Mouse (Mus musculus): Measurements from ENCODE around the gene Hoxb7. TPM values are rescaled to one million over a fixed set of nuclear protein-coding genes. Genes with fewer than 3 reads are reported as not detected.

The Hoxb7 gene
- polyA plus RNA-seq (2017; shearing (Covaris generic)): not detected

DNA sequence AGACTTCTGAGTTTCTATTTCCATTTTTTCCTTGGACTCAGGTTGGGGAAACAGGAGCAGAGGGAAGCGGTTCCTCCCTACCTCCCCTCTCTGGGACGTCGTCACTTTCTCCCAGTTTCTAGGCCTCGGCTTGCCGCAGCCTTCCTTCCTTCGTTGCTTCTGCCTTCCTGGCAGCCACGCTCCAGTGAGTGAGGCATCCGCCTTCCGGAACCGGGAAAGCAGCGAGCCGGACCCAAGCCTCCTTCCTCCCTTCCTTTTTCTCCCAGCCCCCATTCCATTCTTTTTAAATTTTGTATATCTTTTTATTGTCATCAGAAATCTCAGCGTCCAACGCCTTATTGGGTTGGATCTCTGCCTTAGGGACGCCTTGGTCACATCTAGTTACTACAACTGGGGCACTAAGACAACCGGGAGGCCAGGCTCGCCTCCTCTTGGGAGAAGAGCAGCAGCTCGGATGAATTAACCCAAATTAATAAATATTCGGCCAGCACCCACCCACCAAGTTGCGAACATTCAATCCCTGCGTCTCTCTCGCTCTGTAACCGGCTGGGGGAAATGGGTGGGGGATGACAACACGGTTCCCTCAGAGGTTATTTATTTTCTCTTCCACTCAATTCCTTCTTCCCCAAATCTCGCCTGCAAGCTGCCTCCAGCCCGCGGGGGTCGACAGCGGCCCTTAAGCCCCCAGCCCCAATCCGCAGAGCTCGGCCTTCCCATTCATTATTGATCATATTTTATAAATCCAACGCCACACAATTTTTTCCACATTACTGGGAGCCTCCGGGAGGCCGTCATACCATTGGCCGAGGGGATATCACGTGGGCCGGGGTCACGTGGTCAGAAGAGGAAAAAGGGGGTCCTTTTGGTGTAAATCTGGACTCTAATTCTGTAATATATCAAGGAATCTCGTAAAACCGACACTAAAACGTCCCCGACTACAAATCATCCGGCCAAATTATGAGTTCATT is at the start of gene Hoxb7:
TSS of gene Hoxb7 (plus strand) at position 853 of the 968 bp plus-strand sequence.

DNA sequence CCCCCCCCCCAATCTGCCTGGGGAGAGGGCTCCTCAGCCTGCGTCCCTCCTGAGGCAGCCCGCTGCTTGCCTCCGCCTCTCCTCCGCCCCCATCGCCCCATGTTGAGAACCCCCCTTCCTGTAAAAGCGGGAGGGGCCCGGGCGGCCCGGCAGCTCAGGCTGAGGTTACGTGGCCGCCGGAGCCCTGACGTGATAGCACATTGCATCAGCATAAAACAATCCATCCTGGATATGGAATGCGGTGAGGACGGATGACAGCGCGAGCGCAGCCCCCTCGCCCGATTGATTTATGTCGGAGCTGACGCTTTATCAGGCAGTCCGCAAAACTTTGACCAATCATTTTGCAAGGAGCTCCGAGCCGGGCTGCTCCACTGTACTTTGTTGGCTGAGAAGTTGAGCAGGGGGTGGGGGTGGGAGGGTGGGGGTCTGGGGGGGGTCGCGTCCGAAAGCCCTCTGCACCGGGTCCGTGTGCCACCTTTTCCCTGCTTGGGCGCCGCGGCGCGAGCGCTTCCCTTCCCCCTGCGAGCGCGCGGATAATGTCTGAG is 15.4 kb upstream of the Hoxb7 start, which contains the start of gene Hoxb9:
TSS of gene Hoxb9 (plus strand) at position 462 of the 545 bp plus-strand sequence.

DNA sequence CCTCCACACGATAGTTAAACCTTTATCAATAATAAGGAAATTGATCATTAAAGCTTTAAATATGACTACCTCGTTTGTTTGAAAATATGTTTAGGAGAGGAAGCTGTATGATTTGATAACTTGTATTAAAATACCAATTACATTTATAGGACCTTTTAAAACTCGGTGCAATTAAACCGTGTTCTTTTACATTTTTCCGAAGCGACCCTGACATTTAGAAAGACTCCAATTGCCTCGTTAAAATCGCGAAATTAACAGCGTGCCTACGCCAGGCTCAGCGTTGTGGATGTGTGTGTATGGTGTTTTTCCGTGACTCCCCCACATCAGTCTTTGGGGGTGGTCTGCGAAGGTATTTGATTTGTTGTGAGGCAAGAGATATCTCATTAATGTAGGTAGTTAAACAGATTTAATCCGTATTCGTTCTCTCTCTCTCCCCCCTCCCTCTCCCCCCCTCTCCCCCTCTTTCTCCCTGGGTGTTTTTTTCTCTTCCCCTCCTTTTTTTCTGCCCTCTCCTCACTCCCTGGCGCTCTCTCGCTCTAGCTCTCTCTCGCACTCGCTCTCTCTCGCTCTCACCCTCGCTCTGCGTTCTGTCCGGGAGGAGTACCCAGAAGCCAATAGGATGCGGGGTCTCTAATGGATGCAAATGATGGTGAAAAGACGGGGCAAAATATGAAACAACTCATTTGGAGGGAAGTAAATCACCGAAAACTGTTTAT is 4.4 kb upstream of the Hoxb7 start, which contains the start of gene Hoxb8:
TSS of gene Hoxb8 (plus strand) at position 51 of the 716 bp plus-strand sequence.

DNA sequence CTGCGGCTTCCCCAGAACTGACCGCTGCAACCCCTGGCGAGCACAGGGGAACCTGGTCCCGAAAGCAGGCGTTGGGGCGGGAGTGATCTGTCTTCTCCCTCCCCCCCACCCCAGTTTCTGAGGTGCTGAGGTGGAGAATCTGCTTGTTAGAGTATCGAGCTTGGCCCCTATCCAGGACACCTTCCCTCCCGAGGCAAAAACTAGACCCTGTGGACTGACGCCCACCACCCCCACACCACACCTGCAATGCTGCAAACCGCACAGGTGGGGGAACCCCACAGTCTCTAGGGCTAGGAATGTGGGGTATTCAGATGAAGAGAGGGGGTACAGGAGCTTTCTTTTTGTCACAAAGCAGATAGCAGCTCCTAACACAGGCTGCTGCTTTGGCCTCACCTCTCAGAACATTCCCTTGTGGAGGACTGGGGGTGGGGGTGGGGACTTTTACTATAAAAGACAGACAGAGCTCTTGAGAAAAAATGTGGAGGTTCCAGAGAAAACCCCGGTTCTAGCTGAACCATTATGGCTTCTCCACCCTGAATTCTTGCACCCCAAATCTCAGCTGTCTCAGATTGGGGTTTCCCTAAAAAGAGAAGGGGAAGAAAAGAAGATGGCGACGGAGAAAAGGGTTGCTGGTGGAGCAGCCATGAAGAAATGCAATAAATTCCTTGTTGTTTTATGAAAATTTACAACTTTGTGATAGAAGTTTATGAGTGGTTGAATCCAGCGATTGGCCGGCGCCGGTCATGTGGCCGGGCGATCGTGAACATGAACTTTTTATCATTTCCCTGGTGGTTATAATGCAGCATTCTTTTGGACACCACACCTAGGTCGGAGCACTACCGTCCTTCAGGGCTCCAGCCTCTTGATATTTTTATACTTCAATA is 5.5 kb downstream of the Hoxb7 start, which contains the start of gene Hoxb6:
TSS of gene Hoxb6 (plus strand) at position 796 of the 884 bp plus-strand sequence.

DNA sequence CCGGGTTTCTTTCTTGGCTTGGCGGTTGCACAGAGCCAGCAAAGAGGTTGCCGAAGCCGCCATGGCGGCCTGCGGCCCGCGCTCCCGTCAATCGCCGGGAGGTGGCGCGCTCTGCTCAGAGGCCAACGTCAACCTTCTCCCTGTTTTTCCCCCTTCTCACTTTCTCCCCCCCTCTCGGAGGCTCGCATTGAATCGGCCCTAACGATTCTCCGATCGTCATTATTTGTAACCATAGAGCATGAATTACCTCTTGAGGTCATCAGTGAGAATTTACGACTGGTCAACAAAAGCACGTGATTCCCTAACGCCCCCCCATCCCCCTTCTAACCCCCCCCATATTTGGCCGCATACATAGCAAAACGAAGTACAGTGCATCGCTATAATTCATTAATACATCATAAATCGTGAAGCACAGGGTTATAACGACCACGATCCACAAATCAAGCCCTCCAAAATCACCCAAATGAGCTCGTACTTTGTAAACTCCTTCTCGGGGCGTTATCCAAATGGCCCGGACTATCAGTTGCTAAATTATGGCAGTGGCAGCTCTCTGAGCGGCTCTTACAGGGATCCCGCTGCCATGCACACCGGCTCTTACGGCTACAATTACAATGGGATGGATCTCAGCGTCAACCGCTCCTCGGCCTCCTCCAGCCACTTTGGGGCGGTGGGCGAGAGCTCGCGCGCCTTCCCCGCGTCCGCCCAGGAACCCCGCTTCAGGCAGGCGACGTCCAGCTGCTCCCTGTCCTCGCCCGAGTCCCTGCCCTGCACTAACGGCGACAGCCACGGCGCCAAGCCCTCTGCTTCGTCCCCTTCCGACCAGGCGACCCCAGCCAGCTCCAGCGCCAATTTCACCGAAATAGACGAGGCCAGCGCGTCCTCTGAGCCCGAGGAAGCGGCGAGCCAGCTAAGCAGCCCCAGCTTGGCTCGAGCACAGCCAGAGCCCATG is 17.0 kb downstream of the Hoxb7 start, which contains the start of gene Hoxb5:
TSS of gene Hoxb5 (plus strand) at position 186 of the 949 bp plus-strand sequence.

DNA sequence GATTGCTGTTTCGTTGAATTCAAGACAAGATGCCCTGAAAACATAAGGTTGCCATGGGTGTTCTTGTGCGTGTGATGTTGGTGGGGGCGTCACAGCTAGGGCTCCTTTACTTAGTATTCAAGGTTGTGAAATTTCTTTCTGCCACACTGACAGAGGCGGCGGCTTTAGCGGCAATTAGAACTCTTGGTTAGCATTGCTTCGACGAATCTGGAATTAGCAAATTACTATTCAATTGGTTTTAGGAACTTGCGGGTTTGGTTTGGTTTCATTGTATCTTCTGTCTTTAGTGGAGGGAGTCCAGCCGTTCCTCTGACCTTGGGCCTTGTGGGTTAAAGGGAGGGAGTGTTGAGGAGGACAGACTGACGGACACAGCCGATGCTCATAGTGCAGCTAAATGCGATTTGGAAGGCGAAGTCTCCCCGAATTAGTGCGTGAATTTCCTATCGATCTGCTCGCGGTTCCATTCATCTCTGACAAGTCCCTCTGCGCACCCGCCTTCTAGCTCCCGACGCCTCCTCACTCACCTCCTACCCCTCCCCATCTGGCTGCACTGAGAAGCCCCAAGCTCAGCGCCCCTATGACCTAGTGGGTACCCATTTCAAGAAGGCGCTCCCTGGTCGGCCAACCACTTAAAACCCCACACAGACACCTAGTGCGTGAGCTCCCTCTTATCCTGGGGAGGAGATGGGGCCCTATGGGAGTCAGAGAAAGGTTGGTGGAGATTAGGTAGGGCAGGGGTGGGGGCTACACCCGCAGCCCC is 31.4 kb downstream of the Hoxb7 start, which contains the start of gene Hoxb4:
TSS of gene Hoxb4 (plus strand) at position 660 of the 760 bp plus-strand sequence.

DNA sequence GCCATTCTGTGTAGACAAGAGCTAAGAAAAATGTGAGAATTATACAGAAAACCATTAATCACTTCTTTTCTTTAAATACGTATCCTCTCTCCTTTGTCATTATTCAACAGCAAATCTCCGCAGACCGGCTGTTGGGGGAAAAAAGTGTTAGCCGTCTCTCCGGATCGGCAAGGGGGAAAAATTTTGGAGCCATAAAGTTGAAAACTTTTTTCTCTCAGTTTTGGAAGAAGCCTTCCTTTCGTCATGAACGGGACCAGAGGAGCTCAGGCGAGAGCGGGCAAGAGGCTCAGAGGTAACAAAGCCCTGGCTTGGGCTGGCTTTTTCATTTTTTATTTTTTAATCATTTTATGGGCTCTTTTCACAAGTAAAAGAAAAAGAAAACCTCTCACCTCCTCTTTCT is 36.7 kb downstream of the Hoxb7 start, which contains the start of gene Hoxb3:
TSS of gene Hoxb3 (plus strand) at position 173 of the 400 bp plus-strand sequence.

Other genes with a start within 250 kb of the Hoxb7 start
- 10.2 TPM for gene Ube2z, start 221.2 kb upstream of the Hoxb7 start, polyA plus RNA-seq (2017; shearing (Covaris generic))
- 380 TPM for gene Atp5g1, start 211.0 kb upstream of the Hoxb7 start, polyA plus RNA-seq (2017; shearing (Covaris generic))
- gene Calcoco2, start 174.7 kb upstream of the Hoxb7 start, polyA plus RNA-seq (2017; shearing (Covaris generic)): not detected
- gene Ttll6, start 152.8 kb upstream of the Hoxb7 start, polyA plus RNA-seq (2017; shearing (Covaris generic)): not detected
- gene Hoxb13, start 92.3 kb upstream of the Hoxb7 start, polyA plus RNA-seq (2017; shearing (Covaris generic)): not detected
- gene Hoxb9, start 15.2 kb upstream of the Hoxb7 start, polyA plus RNA-seq (2017; shearing (Covaris generic)): not detected
- not detected for gene Hoxb8, start 4.7 kb upstream of the Hoxb7 start, polyA plus RNA-seq (2017; shearing (Covaris generic))
- gene Hoxb6, start 5.9 kb downstream of the Hoxb7 start, polyA plus RNA-seq (2017; shearing (Covaris generic)): not detected
- not detected for gene Hoxb5, start 16.7 kb downstream of the Hoxb7 start, polyA plus RNA-seq (2017; shearing (Covaris generic))
- 0.33 TPM for gene Hoxb4, start 31.6 kb downstream of the Hoxb7 start, polyA plus RNA-seq (2017; shearing (Covaris generic))
- gene Hoxb3, start 36.7 kb downstream of the Hoxb7 start, polyA plus RNA-seq (2017; shearing (Covaris generic)): not detected
- gene Hoxb2, start 63.9 kb downstream of the Hoxb7 start, polyA plus RNA-seq (2017; shearing (Covaris generic)): not detected
- gene Hoxb1, start 79.1 kb downstream of the Hoxb7 start, polyA plus RNA-seq (2017; shearing (Covaris generic)): not detected
- 838 TPM for gene Skap1, start 178.0 kb downstream of the Hoxb7 start, polyA plus RNA-seq (2017; shearing (Covaris generic))

All from inflammation-experienced regulatory T-cells, adult 16 weeks (primary cell).